Mouse (Mus musculus) kidney, postnatal 25 days (tissue): ENCODE data around the gene Accs.
A peak's percentile ranks its signal among the peaks of the same experiment; 100 is the strongest.

ENCODE experiments used
- DNase-seq, 2 experiments: peaks; one replicate each; pipeline ENCODE4 v3.0.0; 2021; ENCODE audit warnings: mixed read lengths in 2 of 2

Gene Accs

GRCm38 (mm10) chr2:93851303-93851702 lies 1.6 kb upstream of the Accs start:
- DNase-seq: no peak

DNA sequence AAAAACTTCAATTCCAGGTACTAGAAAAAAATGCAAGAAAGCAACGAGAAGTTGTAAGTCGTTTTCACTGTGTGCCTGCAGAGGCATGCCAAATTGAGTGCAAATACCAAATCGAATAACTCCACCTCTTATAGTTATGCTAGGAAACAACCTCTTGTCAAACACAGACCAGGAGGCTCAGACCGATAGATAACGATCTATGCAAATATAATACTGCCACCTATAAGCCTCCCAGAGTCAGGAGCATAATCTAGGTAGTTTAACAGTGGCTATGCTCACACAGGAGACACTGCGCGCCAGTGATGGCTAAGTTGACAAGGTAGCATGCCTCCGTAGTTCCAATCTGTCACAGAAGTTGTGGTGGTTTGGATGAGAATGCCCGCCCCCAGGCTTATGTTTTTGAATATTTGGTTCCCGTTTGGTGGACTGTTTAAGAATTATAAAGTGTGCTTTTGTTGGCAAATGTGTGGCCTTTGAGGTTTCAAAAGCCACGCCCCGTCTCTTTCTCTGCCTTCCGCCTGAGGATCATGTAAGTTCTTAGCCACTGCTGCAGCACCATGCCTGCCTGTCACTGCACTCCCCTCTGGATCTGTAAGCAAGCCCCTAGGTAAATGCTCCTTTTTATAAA lies 688 bp upstream of the Accs start:
- no peak for DNase-seq

- no peak for DNase-seq
Observed at GRCm38 (mm10) chr2:93841349-93841748, 8.4 kb downstream of the Accs start.

GRCm38 (mm10) chr2:93840109-93840508 lies 9.6 kb downstream of the Accs start:
- DNase-seq: no peak

- no peak for DNase-seq
Observed at GRCm38 (mm10) chr2:93838931-93839330, 10.8 kb downstream of the Accs start.

DNA sequence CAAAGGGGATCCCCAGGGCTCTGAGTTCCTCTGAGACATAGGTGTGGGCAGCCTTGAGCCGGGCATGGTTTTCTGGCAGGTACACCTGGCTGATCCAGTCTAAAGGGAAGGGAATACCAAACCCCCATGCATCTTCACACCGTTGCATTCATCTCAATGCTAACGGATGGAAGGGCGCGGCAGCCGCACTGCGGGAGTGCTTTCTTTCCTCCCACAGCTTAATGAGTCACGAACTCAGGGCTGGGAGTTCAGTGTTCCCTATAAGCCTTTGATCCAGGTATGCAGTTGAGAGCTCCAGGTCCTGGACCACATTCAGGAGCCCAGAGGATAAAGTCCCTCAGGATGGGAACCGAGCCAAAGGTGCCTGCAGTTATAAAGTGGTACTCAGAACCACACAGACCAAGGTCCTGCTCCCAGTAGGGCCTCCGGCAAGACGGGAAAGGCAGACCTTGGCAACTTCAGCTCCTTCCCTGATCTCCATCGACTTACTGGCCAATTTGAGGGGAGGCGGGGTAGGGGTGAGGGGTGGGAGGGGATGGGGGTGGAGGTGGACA lies 13.4 kb downstream of the Accs start:
- DNase-seq: peak; percentile 83 to 90

DNA sequence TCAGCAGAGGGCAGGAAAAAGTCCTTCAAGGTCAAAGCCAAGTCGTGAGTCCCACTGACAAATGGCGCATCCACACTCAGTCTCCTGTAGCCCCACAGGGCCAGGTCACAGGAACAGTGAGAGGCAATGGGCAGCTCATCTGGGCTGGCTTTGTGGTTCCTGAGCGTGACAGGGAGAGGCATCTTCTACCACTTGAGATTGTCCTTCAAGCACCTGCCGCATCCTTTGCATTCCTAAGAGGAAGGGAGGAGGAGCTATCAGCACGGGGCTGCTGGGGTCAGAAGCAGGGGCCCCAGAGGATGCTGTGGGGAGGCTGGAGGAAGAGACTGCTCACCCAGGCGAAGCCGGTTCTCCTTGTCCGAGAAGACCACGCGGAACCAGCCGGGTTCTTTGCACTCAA lies 14.1 kb downstream of the Accs start:
- DNase-seq: no peak

DNA sequence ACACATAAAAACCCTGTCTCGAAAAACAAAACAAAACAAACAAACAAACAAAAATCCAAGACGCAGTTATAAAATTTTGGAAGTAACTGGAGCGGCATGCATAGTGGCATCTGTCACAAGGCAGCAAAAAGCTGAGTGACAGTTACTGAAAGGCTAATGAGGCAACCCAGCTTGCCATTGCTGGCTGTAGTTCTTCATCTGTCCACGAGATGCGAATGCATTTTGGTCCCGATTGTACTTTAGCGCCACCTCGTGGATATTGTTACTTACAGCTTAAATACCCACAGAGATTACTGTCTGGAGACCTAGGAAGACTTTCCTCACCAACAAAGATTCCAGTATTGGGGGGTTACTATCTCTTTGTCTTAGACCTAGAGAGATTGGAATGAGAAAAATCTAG lies 26.2 kb downstream of the Accs start:
- DNase-seq: peak; percentile 77 to 86

GRCm38 (mm10) chr2:93822045-93822749 lies 27.5 kb downstream of the Accs start, which contains the start of gene Ext2:
TSS of gene Ext2 (minus strand) at chr2:93822568.
- DNase-seq: peak; percentile 89 to 91

- no peak for DNase-seq
Observed at GRCm38 (mm10) chr2:93817791-93818190, 32.0 kb downstream of the Accs start.

DNA sequence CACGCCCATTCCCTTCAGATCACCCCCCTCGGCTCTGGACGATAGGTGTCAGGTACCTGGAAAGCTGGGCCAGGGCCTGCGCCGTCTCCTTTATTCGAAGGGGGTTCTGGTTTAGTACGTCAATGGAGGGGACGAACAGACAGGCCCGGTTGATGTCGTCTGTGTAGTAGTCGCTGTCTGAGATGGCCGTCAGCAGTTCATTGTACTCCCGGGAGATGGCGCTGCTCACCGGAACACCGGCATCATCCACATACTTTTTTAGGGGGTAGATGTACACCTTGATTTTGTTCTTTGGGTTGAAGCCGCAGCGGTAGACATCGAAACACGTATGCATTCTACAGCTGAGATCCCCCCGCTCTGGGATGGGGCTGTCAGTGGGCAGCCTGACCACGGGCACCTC lies 36.4 kb downstream of the Accs start:
- no peak for DNase-seq

- DNase-seq: peak; percentile 64 to 84
Observed at GRCm38 (mm10) chr2:93811812-93812211, 37.9 kb downstream of the Accs start.

DNA sequence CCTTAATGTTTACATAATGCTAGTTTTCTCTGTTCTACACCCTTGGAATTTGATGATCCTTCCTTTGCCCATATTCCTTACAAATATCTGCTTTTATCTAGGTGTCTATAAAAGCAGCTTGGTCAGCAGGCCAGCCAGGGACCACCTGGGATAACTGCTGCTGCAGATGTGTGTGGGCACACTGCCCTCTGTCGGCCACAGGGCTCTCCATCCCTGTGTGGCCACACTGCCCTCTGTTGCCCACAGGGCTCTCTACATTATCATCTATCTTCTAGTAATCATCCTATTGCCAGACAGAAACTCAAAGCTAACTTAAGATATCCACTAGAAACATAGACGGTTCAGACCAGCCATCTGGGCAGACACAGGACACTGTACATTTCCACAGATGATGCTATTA lies 39.8 kb downstream of the Accs start:
- peak; percentile 60 to 63 for DNase-seq

DNA sequence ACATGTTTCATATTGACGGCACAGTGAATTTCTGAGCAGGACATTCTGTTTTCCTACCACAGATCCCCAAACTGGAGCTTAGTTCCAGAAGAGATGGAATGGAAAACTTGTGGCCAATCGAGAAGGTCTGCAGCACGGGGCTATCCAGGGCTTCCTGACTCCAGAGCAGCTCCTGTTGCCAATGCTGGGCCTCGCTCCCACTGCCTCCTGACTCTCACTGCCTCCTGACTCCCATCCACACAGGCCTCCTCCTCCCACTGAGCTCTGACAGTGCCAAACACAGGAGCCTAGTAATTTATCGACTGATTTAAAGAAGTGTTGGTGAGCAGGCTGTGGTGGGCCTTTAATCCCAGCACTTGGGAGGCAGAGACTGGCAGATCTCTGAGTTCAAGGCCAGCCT lies 41.7 kb downstream of the Accs start:
- DNase-seq: no peak

GRCm38 (mm10) chr2:93807440-93807839 lies 42.3 kb downstream of the Accs start:
- DNase-seq: no peak

- DNase-seq: no peak
Observed at GRCm38 (mm10) chr2:93806487-93807201, 43.1 kb downstream of the Accs start.

- DNase-seq: no peak
Observed at GRCm38 (mm10) chr2:93805523-93805922, 44.2 kb downstream of the Accs start.

- no peak for DNase-seq
Observed at GRCm38 (mm10) chr2:93805066-93805465, 44.7 kb downstream of the Accs start.

DNA sequence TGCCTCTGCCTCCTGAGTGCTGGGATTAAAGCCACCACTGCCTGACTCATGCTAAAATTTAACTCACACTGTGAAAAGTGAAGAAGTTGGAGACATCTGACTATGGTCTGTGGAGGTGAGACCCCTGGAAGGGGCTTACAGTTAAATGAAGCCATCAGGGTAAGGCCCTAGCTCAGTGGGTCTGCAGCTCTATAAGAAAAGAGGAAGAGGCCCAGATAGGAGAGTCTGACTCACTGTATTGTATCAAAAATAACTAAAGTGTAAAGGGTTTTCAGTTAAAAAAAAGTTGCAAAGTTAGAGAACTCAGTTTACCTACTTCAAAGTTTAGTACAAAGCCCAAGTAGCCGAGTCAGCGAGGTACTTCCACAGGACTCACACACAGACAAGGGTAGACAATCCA lies 46.8 kb downstream of the Accs start:
- no peak for DNase-seq

DNA sequence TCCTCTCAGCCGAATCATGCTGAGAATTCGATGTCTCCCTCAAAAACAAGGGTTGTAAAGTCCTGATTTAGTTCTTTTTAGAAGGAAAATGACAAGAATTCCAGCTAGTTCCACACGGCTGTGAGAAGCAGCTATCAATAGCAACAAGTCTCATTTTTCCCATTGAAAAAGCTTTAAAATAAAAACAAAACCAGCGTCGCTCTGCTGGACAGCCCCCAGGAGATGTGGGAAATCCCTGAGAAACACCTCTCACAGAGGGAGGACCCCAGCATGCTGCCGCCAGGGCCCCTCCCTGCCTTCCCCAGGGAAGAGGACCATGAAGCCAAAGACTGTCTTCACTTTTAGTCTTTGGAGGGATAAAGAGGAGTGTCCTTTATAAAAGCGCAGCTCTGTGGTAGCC lies 48.6 kb downstream of the Accs start:
- DNase-seq: no peak

GRCm38 (mm10) chr2:93797162-93797795 lies 52.5 kb downstream of the Accs start:
- DNase-seq: no peak

GRCm38 (mm10) chr2:93794375-93794774 lies 55.4 kb downstream of the Accs start:
- no peak for DNase-seq
